Mouse (Mus musculus) lung, adult 2 months (tissue): ENCODE results near the gene Kansl1.

Experiments
- CTCF ChIP-seq: fragments of 200-500 bp; IDR thresholded peaks from 2 replicates; pipeline ENCODE4 v1.5.1; 2011; ENCODE audit warnings: mild to moderate bottlenecking, low read length, control low read depth; ENCODE audit not compliant: insufficient read depth
- POLR2A ChIP-seq: fragments of 200-500 bp; IDR thresholded peaks from 2 replicates; pipeline ENCODE4 v1.6.1; 2011; ENCODE audit warnings: low read depth, mild to moderate bottlenecking, control low read depth, low read length, borderline replicate concordance; ENCODE audit errors: extremely low read depth

DNA sequence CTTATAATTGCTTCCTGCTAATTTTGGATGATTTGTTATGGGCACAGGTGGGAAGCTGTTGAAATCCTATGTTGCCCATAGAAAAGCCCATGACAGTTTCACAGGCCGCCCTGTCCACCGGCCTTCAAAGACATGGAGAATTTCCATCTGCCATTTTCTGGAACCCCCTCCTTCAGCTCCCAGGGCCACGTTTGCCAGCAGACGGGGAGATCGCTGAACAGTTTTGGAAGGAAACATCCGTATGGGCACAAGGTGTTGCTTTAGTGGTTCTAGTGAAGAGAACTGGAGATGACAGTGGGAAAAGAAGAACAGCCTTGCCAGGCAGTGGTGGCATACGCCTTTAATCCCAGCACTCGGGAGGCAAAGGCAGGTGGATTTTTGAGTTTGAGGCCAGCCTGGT, 13.3 kb upstream of the Kansl1 start:
- TF ChIP-seq CTCF = no peak
- no peak for TF ChIP-seq POLR2A
